Mouse (Mus musculus): ENCODE data around the gene Cep85l. TPM values are rescaled to one million over a fixed set of nuclear protein-coding genes. Genes with fewer than 3 reads are reported as not detected.

Gene Cep85l
- 22.0 TPM for total RNA-seq (2023)

DNA sequence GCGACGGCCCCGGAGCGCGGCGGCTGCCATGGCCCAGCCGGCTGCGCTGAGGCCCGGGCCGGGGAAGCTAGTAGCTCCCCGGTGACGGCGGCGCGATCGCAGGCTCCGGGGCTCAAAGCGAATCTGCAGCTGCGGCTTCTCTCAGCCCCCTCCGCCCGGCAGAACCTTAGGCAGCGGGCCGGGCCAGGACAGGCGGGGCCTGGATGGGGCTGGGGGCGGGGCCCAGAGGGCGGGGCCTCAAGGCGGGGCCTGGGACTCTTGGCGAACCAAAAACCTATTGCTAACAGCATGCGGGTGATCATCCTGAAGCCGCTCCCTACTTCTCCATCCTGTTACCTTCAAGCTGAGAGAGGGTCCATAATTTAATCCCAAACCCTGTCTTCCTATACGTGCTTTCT, at the start of gene Cep85l:
Gene Cep85l, minus strand, starts transcription at position 239 of the 398 bp plus-strand sequence.

GRCm38 (mm10) chr10:53337162-53337923, 42.4 kb downstream of the Cep85l start, which contains the start of gene Pln:
Pln (plus strand) TSS chr10:53337667.

Other genes starting within 250 kb of the Cep85l start
- gene Pln, start 42.3 kb downstream of the Cep85l start, total RNA-seq (2023), result not detected
- gene Asf1a, start 216.8 kb upstream of the Cep85l start, total RNA-seq (2023), result 39.5 TPM

Measured in CD4-positive naive resting alpha-beta T cell, adult 57 days (primary cell).